Comparison of ENCODE assay signal across 8 mouse cellular contexts in the genomic region with DNA sequence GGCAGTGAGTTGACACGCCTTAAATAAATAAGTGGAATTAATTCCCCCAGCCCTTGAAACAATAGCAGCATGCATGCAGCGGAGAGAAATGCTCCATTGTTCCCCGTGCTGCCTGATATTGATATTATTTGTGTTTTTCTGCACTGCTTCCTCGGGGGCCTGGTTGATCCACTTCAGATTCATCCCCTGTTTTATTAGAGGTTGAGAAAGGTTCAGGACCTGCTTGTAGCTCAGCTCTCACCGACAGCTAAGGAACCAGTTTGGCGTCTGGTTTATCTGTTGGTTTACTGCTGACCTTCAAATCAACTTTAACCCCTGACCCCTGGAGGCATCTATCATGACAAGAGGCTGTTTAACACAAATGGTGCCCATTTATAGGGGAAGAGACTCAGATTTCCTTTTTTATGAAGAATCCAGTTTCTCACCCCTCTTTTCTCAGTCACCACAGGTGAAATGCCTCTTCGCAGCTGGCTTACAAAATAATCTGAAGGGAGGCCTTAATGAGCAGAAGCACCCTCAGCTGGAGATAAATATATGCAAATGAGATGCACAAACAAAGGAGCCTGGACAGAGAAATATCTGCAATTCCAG.
DNase-seq lines count a peak whose midpoint lies in the region; ATAC-seq and TF ChIP-seq lines count a peak whose summit lies in the region.
"Had no signal": no experiment of that assay in that cellular context is flagged by ENCODE, and none has a peak within 500 bp of the region (broad histone marks: within the 10 kb centered on the region; RNA-seq: fewer than 3 reads in every experiment).

No protein-coding gene starts in this region.

- H3K9ac ChIP-seq in ES-E14 (ENCODE audit: insufficient read depth, low read depth, low read length, poor library complexity, severe bottlenecking): no peak overlapping the region
- H3K9ac ChIP-seq in hindbrain, embryonic 11.5 days (ENCODE audit: low read depth, low read length): no peak overlapping the region
- no peak overlapping the region for H3K9ac ChIP-seq in midbrain, postnatal 0 days (replicated peaks; ENCODE audit: low read length, poor library complexity, severe bottlenecking)

- in situ Hi-C loops in ES-E14 (cut with MboI; ENCODE audit: low sequenced_read_pairs in 2 of 2, unreplicated experiment in 2 of 2): no loop called here

- TF ChIP-seq POLR2A in cortical plate, adult 2 months (IDR thresholded peaks at IDR 0.05; ENCODE audit: extremely low read depth, insufficient read depth, low read length): no peak

- intact Hi-C loops in left cerebral cortex, adult 2 months (cut with DNase I): no loop called here

- no peaks in the 10 kb centered on the region for H3K9me3 ChIP-seq in ES-E14 (ENCODE audit: control insufficient read depth, insufficient read depth, low read depth, low read length)
- no peaks in the 10 kb centered on the region for H3K9me3 ChIP-seq in hindbrain, embryonic 11.5 days (ENCODE audit: control insufficient read depth, low read length)
- H3K9me3 ChIP-seq in midbrain, postnatal 0 days (ENCODE audit: low read length): no peaks in the 10 kb centered on the region

- no peaks in the 10 kb centered on the region for H3K4me1 ChIP-seq in ES-E14 (ENCODE audit: control insufficient read depth in 2 of 2, insufficient read depth in 2 of 2, low read length in 2 of 2, poor library complexity in 1 of 2)
- no peaks in the 10 kb centered on the region for H3K4me1 ChIP-seq in cortical plate, adult 2 months (ENCODE audit: control insufficient read depth, insufficient read depth, low read length)
- peaks cover 11% of the 10 kb centered on the region for H3K4me1 ChIP-seq in hindbrain, embryonic 11.5 days (replicated peaks; ENCODE audit: control insufficient read depth, insufficient read depth, low read length)
- no peaks in the 10 kb centered on the region for H3K4me1 ChIP-seq in midbrain, postnatal 0 days (ENCODE audit: insufficient read depth, low read length)

- WGBS in hindbrain, embryonic 11.5 days: 6% methylated on average over 7 of the region's 7 CpGs
- 29% methylated on average over 7 of the region's 7 CpGs for WGBS in midbrain, postnatal 0 days

- no peak overlapping the region for H3K4me3 ChIP-seq in ES-E14 (ENCODE audit: insufficient read depth in 1 of 2, low read depth in 1 of 2, low read length in 2 of 2, poor library complexity in 1 of 2, severe bottlenecking in 1 of 2)
- no peak overlapping the region for H3K4me3 ChIP-seq in cortical plate, adult 2 months (ENCODE audit: insufficient read depth, low read length)
- H3K4me3 ChIP-seq in hindbrain, embryonic 11.5 days (ENCODE audit: low read depth, low read length): no peak overlapping the region
- no peak overlapping the region for H3K4me3 ChIP-seq in midbrain, postnatal 0 days (ENCODE audit: low read depth, low read length)
- H3K4me3 ChIP-seq in left cerebral cortex, adult 2 months: no peak overlapping the region

- peak; percentile 6 for DNase-seq in ES-E14 (ENCODE audit: low read depth, low spot score)
- peak; percentile 79 for DNase-seq in hindbrain, embryonic 11.5 days (ENCODE audit: low spot score)
- peak; percentile 53 for DNase-seq in midbrain, postnatal 0 days (ENCODE audit: low spot score)
- DNase-seq in ovary, postnatal 36 days (ENCODE audit: low spot score): no peak
- no peak for DNase-seq in left cerebral cortex, adult 2 months (ENCODE audit: extremely low spot score in 1 of 2, low spot score in 2 of 2)
- DNase-seq in kidney, adult 11 months: no peak
- DNase-seq: liver had no signal

- no peak overlapping the region for H3K27ac ChIP-seq in ES-E14 (ENCODE audit: insufficient read depth, low read depth, low read length, poor library complexity, severe bottlenecking)
- peak overlapping the region; percentile 73; the same call in 1 of the 2 replicates for H3K27ac ChIP-seq in cortical plate, adult 2 months (ENCODE audit: insufficient read depth, low read length)
- H3K27ac ChIP-seq in hindbrain, embryonic 11.5 days (ENCODE audit: low read depth, low read length): peak overlapping the region; percentile 24
- H3K27ac ChIP-seq in midbrain, postnatal 0 days (ENCODE audit: low read depth, low read length): no peak overlapping the region
- H3K27ac ChIP-seq in left cerebral cortex, adult 2 months: no peak overlapping the region

- 0 out of 2 replicates have a peak overlapping the region, but pooled peaks have one; percentile 11 for H3K4me2 ChIP-seq in hindbrain, embryonic 11.5 days (replicated peaks; ENCODE audit: low read depth, low read length)
- no peak overlapping the region for H3K4me2 ChIP-seq in midbrain, postnatal 0 days (ENCODE audit: low read depth, low read length, poor library complexity, severe bottlenecking)

- H3K27me3 ChIP-seq in hindbrain, embryonic 11.5 days (ENCODE audit: control insufficient read depth, insufficient read depth, low read length): no peaks in the 10 kb centered on the region
- no peaks in the 10 kb centered on the region for H3K27me3 ChIP-seq in midbrain, postnatal 0 days (ENCODE audit: insufficient read depth, low read length)

- ATAC-seq in hindbrain, embryonic 11.5 days (ENCODE audit: low FRiP score): peak; percentile 75
- ATAC-seq in midbrain, postnatal 0 days (ENCODE audit: low FRiP score): no peak

- no peaks in the 10 kb centered on the region for H3K36me3 ChIP-seq in ES-E14 (ENCODE audit: control insufficient read depth, insufficient read depth, low read length, poor library complexity, severe bottlenecking)
- no peaks in the 10 kb centered on the region for H3K36me3 ChIP-seq in hindbrain, embryonic 11.5 days (ENCODE audit: control insufficient read depth, insufficient read depth, low read length)
- no peaks in the 10 kb centered on the region for H3K36me3 ChIP-seq in midbrain, postnatal 0 days (ENCODE audit: insufficient read depth, low read length)

- no peak for TF ChIP-seq CTCF in cortical plate, adult 2 months (IDR thresholded peaks at IDR 0.05; ENCODE audit: extremely low read depth, insufficient read depth, low read length)
- no peak for TF ChIP-seq CTCF in midbrain, postnatal 0 days (IDR thresholded peaks at IDR 0.05)
- TF ChIP-seq CTCF in left cerebral cortex, adult 2 months (IDR thresholded peaks at IDR 0.05): no peak

TF ChIP-seq in ES-E14, 5 proteins besides CTCF, POLR2A, EP300 and RAD21:
- TF ChIP-seq CHD2 (IDR thresholded peaks at IDR 0.05; ENCODE audit: low read depth, low read length): no peak
- TF ChIP-seq HCFC1 (IDR thresholded peaks at IDR 0.05; ENCODE audit: borderline replicate concordance, insufficient read depth, low read length): no peak
- TF ChIP-seq MAFK (IDR thresholded peaks at IDR 0.05; ENCODE audit: insufficient read depth, low read depth, low read length): no peak
- no peak for TF ChIP-seq ZNF384 (IDR thresholded peaks at IDR 0.05; ENCODE audit: low read depth, low read length)
- no peak for TF ChIP-seq ZC3H11A (IDR thresholded peaks at IDR 0.05; ENCODE audit: borderline replicate concordance, low read depth, low read length)
TF ChIP-seq in ES-E14: peak in this region for 0.

Comparison
In these comparisons a context has a peak if more than half of its experiments do, and no peak if none do; other contexts are left out.
1. DNase-seq: peak in ES-E14 (single experiment), hindbrain, embryonic 11.5 days (single experiment) and midbrain, postnatal 0 days (single experiment); none in ovary, postnatal 36 days (single experiment), left cerebral cortex, adult 2 months (0 of 2) and kidney, adult 11 months (single experiment).
2. H3K27ac ChIP-seq: peak in cortical plate, adult 2 months (single experiment) and hindbrain, embryonic 11.5 days (single experiment); none in ES-E14 (single experiment), midbrain, postnatal 0 days (single experiment) and left cerebral cortex, adult 2 months (single experiment).